Mouse (Mus musculus) liver, postnatal 0 days (tissue): Measurements from ENCODE around the gene Rapgef4.

Source experiments
- CTCF ChIP-seq: sonication (generic); IDR thresholded peaks from 2 replicates; pipeline ENCODE4 v1.5.1; 2016; ENCODE audit warnings: antibody characterized with exemption, low read depth
- EP300 ChIP-seq: IDR thresholded peaks from 2 replicates; pipeline ENCODE4 v1.6.1; 2016; ENCODE audit warnings: antibody characterized with exemption, low read depth, mild to moderate bottlenecking

GRCm38 (mm10) chr2:72281971-72282370, 300.9 kb downstream of the Rapgef4 start:
- TF ChIP-seq CTCF: no peak
- no peak for TF ChIP-seq EP300
